Mouse (Mus musculus) cerebellum, postnatal 14 days (tissue): ENCODE results near the gene Rsc1a1.

Experiments
- DNase-seq, 2 experiments: peaks; one replicate each; pipeline ENCODE4 v3.0.0; 2021; ENCODE audit warnings: mixed read lengths in 2 of 2

Gene Rsc1a1

GRCm38 (mm10) chr4:141685499-141685898, at the start of gene Rsc1a1:
Gene Rsc1a1, minus strand, starts transcription at chr4:141685599.
- no peak for DNase-seq

DNA sequence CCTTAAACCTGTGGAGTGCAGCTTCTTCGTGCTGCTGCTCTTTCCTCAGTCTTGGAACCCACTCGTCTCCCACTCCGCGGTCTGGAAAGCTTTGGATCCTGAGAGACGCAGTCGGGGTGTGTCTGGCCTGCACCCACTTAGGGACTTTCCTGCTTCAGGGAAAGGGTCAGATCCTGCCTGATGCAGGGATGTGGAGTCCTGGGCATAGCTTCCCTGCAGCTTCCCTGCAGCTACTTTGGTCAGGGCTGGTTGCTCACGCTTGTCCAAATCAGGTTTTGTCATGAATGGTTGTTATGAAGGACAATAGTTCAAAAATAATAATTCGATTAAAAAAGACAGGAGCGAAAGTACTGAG, 49.8 kb upstream of the Rsc1a1 start:
- DNase-seq, result no peak

- DNase-seq, result peak; percentile 88 to 91
Observed at GRCm38 (mm10) chr4:141734446-141735205, 49.2 kb upstream of the Rsc1a1 start.

- no peak for DNase-seq
Observed at GRCm38 (mm10) chr4:141731766-141732165, 46.4 kb upstream of the Rsc1a1 start.

DNA sequence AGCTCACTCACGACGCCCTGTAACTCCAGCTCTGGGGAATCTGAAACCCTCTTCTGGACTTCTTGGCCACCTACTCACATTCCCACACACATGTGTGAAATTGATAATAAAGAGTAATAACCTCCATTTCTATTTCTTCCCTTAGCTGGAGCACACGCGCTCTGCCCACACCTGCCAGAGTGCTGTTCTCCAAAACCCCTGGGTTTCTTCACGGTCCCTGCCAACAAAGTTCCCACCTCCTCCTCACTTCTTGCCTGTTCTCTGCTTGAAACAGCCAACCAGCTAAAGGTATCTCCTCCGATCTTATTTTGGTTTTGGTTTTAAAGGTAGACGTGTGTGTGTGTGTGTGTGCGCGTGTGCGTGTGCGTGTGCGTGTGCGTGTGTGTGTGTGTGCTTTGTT, 45.0 kb upstream of the Rsc1a1 start:
- no peak for DNase-seq

GRCm38 (mm10) chr4:141729266-141729665, 43.9 kb upstream of the Rsc1a1 start:
- DNase-seq, result no peak

DNA sequence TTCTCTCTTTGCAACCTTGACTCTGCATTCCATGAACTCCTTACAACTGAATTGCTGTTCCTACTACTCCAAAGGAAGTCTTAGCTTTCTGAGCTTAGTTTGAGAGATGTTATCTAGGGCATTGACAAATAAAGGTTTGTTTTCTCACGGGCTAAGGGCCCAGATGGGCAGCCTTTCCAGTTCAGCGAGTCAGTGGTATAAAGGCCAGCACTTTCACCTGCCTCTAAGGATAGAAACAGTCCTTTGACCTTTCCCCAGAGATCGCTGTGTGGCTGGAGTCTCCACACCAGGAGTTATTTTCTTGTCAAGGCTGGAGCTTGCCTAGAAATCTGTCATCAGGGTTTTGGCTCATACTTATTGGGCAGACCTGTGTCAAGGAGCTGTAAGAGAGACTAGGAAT, 40.3 kb upstream of the Rsc1a1 start:
- DNase-seq, result no peak

GRCm38 (mm10) chr4:141725277-141725676, 39.9 kb upstream of the Rsc1a1 start:
- DNase-seq, result no peak

DNA sequence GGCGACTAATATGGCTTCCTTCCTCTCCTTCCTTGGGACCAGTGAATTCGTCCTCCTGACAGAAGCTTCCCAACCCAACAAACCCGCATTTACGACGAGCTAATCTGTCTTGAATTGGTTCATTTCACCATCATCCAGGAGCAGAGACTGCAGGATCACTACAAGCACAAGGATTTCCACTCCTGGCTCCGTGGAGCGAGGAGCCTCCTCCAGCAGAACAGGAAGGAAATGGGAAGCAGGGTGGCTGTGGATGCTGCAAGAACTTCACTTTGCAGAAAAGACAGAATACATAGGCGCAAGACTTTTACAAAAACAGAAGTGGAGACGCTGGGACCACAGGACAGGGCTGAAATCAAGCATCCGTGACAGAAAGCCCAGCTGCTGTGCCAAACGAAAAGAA, 39.2 kb upstream of the Rsc1a1 start:
- DNase-seq, result no peak

- DNase-seq, result no peak
Observed at GRCm38 (mm10) chr4:141723673-141724068, 38.3 kb upstream of the Rsc1a1 start.

GRCm38 (mm10) chr4:141722731-141723672, 37.6 kb upstream of the Rsc1a1 start, which contains the start of gene Ddi2:
Gene Ddi2, minus strand, starts transcription at chr4:141723419.
- DNase-seq, result peak; percentile 94 to 96

DNA sequence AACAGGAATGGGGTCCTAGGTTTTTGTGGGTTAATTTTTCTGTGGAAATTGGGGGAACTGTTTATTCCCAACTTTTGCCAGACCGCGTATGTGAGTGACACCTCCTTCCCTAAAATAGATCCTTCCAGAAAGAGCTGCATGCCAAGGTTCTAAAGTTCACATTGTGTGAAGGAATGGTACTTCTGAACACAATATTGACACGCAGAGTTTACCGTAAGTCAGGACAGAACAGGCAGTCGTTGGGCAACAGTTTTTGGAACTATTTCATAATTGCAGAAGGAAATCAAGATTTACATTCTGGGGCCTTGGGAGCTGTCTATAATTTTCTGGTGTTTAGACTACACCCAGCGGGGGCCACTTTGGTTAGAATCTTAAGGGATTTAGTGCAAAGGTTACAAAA, 36.6 kb upstream of the Rsc1a1 start:
- no peak for DNase-seq

DNA sequence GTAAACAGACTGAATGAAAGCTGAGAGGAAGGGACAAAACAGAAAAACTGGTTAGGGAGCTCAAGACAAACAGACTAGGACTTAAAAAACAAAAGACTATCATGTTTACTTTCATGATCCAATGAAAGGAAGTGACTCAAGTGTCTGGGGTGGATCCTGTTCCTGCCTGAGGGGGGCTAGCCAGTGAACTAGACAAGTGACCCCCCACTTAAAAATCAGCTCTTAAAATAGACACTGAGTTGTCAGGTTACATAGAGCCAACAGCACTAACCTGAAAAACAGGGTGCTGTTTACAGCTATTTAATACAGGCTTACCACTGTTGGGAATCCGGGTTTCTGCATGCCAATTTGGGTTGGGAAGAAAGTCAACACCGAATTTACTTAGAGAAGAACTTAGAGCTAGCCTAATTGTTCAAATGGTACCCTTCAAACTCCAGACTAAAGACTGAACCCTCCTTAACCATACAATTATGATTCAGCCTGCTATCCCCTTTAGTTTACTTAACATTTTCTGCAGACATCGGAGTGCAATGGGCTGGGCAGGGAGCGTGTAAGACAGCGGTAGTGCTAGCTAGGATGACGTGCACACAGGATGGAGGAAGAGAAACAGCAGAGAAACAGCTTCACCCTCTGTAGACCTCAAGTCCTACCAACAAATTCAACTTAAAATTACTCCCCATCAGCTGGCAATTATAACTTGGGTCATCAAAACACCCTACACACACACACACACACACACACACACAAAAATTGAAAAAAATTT, 35.5 kb upstream of the Rsc1a1 start:
- DNase-seq, result no peak

- no peak for DNase-seq
Observed at GRCm38 (mm10) chr4:141719304-141719703, 33.9 kb upstream of the Rsc1a1 start.

- no peak for DNase-seq
Observed at GRCm38 (mm10) chr4:141717633-141718032, 32.2 kb upstream of the Rsc1a1 start.

- no peak for DNase-seq
Observed at GRCm38 (mm10) chr4:141715027-141715426, 29.6 kb upstream of the Rsc1a1 start.

- no peak for DNase-seq
Observed at GRCm38 (mm10) chr4:141713598-141714142, 28.3 kb upstream of the Rsc1a1 start.

DNA sequence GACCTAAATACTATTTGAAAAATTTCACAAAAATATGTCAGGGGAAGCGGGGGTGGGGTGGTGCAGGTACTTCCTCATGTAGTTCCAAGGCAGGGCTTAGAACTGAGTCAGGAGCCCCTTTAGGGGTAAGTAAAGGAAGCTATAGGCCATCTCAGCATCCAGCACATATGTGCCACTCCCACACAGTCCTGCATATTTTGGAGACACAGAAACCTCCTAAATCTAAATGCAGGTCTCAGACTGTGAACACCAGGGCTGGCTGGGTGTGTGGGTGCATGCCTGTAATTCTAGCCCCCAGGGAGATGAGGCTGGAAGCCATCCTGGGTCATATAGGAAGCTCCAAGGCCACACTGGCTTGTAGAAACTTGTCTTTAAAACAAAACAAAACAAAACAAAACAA, 25.9 kb upstream of the Rsc1a1 start:
- no peak for DNase-seq

DNA sequence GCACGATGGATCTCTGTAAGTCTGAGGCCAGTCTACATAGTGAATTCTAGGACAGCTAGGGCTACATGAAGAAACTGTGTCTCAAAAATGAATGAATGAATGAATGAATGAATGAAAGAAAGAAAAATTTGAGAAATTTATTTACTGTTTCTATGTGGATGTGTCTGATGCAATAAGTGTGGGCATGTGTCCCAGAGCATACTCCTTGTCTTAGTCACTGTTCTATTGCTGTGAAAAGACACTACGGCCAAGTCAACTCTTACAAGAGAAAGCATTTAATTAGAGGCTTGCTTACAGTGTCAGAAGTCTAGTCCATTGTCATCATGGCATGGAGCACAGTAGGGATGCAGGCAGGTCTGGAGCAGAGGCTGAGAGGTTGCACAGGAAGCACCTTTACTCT, 23.6 kb upstream of the Rsc1a1 start:
- no peak for DNase-seq

DNA sequence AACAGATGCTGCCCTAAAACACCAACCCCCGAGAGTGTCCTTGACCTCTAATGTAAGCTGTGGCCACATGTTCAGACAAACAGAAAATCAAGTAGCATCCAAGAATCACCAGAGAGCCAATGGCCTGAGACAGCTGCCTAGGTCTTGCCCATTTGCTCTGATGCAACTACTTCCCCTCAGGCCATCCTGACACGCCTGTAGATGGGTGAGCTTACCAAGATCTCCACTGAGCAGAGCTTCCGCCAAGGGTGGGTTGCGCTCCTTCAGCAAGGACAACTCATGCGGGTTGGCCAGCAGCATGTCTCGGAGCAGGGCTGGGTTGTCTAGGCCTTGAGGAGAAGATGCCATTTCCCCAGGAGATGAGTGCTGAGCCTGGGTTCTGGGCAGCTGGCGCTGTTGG, 22.6 kb upstream of the Rsc1a1 start:
- DNase-seq, result no peak

- DNase-seq, result peak; percentile 68 to 84
Observed at GRCm38 (mm10) chr4:141705331-141705730, 19.9 kb upstream of the Rsc1a1 start.

DNA sequence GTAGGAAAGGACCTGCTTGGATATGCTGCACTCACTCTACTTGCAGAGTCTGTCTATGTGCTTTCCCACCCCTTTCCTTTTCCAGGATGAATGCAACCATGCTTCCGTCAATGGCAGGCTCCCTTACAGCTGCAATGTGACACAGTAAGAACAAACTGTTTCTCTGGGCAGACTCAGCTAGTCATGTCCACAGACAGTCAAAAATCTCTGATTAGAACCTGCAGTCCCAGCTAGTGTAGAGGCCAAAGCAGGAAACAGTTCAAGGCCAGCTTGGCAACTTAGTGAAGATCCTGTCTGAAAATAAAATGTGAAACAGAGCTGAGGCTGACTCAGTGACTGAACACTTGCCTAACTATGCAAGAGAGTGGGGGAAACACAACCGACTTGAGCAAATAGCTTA, 19.2 kb upstream of the Rsc1a1 start:
- no peak for DNase-seq

DNA sequence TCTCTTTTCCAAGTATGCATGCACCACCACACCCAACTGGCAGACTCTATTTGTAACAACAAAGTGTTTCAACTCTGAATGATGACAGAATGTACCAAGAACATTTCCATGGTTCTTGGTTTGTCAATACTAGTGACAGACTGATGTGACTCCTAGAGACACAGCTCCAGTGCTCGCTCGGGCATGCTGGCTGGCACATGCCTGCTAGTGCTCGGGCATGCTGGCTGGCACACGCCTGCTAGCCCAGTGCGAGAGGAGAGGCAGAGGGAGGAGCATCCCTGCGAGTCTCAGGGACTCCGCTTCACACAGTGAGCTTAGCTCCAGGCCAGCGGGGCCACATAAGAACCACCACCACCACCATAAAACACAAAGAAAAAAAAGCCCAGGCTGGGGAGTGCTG, 9.3 kb upstream of the Rsc1a1 start:
- no peak for DNase-seq
